Mouse (Mus musculus) lung, adult 2 months (tissue): ENCODE data around the gene Lsm3. TPM values are rescaled to one million over a fixed set of nuclear protein-coding genes. Genes with fewer than 3 reads are reported as not detected.
A peak's percentile ranks its signal among the peaks of the same experiment; 100 is the strongest.

Experiments
- DNase-seq: peaks from one replicate; pipeline ENCODE4 v3.0.0; 2022
- H3K4me1 ChIP-seq: fragments of 200-500 bp; 2 replicates; pipeline ENCODE4 v1.6.1; 2011; ENCODE audit warnings: low read length; ENCODE audit not compliant: control insufficient read depth, insufficient read depth
- H3K4me3 ChIP-seq: fragments of 200-500 bp; replicated peaks from 2 replicates; pipeline ENCODE3; 2011; ENCODE audit warnings: low read depth, mild to moderate bottlenecking, control low read depth, low read length; ENCODE audit errors: extremely low read depth
- CTCF ChIP-seq: fragments of 200-500 bp; IDR thresholded peaks from 2 replicates; pipeline ENCODE4 v1.5.1; 2011; ENCODE audit warnings: mild to moderate bottlenecking, low read length, control low read depth; ENCODE audit not compliant: insufficient read depth
- POLR2A ChIP-seq: fragments of 200-500 bp; IDR thresholded peaks from 2 replicates; pipeline ENCODE4 v1.6.1; 2011; ENCODE audit warnings: low read depth, mild to moderate bottlenecking, control low read depth, low read length, borderline replicate concordance; ENCODE audit errors: extremely low read depth
- WGBS: fragments of 180-500 bp; shearing (Covaris S2); methylation state at CpG from one replicate; pipeline ENCODE4 v1.1.7; 2018; 5-methylcytosine and 5-hydroxymethylcytosine counted together
- polyA plus RNA-seq: library from polyadenylated mRNA; depleted of rRNA; stranded (reverse); fragments of >200 nt; gene quantifications from 2 replicates; pipeline ENCODE4 v1.2.3, GENCODE M21; 2012; rRNA removed

Lsm3 gene
- polyA plus RNA-seq, 1 experiment, result 10.8 TPM

DNA sequence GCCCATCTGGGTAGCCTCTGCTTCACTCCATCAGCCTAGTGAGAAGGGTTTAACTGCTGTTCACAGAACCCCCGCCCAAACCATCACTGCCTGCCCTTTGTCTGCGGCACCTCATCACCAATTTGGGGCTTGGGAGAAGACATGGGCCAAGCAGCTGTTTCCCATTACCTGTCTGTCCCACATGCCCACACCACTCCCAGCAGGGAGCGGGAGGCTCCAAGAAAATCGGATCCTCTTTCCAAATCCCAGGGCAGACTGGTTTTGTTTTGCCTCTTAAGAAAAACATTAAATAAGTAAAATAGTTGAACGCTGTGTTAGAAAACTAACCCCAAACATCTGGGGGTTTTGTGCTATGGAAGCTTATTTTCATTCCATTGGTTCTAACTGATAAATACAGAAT is 33.9 kb downstream of the Lsm3 start:
- WGBS, result 69% methylated on average over 5 of the region's 5 CpGs
- peak; percentile 35 for DNase-seq
- no peak for TF ChIP-seq CTCF
- TF ChIP-seq POLR2A, result no peak
- H3K4me3 ChIP-seq, result no peak overlapping the region
- peaks cover 8% of the 10 kb centered on the region; the same call in 1 of the 2 replicates for H3K4me1 ChIP-seq

DNA sequence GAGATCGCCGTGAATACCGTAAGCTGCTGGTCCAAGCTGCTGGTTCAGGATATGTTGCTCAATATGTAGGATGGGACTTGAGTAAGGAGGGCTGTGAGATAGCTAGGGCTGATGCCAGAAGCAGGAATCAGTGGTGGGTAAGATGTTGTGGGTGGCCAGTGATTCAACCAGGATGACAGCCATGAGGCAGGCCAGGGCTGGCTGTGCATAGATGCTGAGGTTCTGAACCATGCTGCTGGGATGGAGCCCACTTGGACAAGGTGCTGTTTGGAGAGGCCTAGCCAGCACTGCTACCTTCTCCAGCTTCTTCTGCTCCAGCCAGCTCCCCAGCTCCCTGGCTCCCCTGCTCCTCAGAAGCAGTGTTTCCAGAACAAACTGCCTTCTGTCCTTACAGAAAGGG is 35.9 kb downstream of the Lsm3 start:
- Histone ChIP-seq H3K4me1 (no peaks in the 10 kb centered on the region), H3K4me3 (no peak overlapping the region)
- WGBS, result 79% methylated on average over 3 of the region's 3 CpGs
- no peak for DNase-seq
- TF ChIP-seq POLR2A (no peak), CTCF (no peak)

DNA sequence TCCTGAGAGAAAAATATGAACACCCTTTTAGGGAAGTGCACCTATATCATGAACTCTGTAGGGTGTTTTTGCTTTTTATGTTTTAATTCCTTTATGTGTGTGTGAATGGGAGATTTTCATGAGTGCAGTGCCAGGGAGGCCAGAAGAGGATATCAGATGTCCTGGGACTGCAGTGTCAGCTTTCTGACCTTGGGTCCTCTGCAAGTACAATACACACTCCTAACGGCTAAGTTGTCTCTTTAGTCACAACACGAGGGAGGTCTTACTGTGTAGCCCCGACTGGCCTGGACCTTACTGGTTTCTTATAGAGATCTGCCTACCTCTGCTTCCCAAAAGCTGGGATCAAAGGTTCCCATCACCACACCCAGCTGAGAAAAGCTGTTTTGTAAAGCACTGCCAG is 37.0 kb downstream of the Lsm3 start:
- DNase-seq, result no peak
- Histone ChIP-seq H3K4me1 (no peaks in the 10 kb centered on the region), H3K4me3 (no peak overlapping the region)
- WGBS, result 57% methylated on average over 3 of the region's 3 CpGs
- TF ChIP-seq CTCF (no peak), POLR2A (no peak)

DNA sequence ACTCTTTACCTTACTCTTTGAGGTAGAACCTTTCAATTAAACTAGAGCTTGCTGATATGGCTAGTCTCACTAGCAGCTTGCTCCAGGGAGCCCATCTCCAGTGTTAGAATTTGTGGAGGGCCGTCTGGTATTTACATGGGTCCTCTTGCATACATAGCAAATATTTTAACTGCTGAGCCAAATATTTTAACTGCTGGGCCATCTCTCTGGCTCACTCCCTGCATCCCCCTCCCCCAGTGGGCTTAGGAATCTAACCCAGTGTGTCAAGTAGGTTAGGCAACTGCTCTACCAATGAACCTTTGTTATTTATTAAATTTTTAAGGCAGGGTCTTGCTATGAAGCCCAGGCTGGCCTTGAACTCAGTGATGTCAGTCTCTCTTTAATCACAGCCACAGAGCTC is 42.8 kb downstream of the Lsm3 start:
- no peak for DNase-seq
- no peaks in the 10 kb centered on the region for H3K4me1 ChIP-seq
- 33% methylated on average over 1 of the region's 1 CpGs for WGBS
- no peak for TF ChIP-seq POLR2A
- no peak for TF ChIP-seq CTCF
- no peak overlapping the region for H3K4me3 ChIP-seq

DNA sequence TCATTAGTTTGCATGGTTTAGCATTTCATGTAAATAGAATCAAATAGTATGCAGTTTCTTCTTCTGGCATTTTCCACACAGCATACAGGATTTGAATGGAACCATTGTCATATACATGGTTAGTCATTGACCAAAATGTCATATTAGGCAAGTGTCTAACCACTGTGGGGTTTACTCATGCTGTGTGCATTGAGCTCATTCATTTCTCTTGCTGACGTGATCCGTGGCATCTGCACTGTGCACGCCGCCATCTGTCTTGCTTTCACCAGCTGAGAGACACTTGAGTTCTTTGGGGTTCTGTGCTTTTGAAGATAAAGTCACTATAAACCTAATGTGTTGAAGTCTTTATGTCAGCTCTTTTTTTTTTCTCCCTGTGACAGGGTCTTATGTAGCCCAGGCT is 43.6 kb downstream of the Lsm3 start:
- 73% methylated on average over 4 of the region's 4 CpGs for WGBS
- no peaks in the 10 kb centered on the region for H3K4me1 ChIP-seq
- no peak overlapping the region for H3K4me3 ChIP-seq
- no peak for TF ChIP-seq CTCF
- no peak for TF ChIP-seq POLR2A
- DNase-seq, result no peak

DNA sequence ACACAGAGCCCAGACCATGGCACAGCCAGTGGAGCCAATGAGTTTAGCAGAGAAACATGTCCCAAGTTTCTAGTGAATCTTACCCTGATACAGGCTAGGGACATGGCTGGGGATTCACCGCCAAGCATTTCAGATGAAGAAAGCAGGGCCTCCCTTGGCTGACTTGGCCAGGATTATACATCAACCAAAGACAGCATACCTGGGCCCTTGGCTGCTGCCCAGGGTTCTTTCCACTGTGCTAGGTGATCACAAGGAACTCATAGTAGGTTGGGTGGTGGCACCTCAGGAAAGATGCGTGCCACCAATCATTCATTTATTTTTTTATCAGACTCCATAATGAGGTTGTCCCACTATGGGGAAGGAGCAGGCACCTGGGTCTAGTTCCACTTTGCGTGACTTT is 44.5 kb downstream of the Lsm3 start:
- TF ChIP-seq CTCF (no peak), POLR2A (no peak)
- DNase-seq, result no peak
- no peaks in the 10 kb centered on the region for H3K4me1 ChIP-seq
- WGBS, result 97% methylated on average over 3 of the region's 3 CpGs
- no peak overlapping the region for H3K4me3 ChIP-seq

DNA sequence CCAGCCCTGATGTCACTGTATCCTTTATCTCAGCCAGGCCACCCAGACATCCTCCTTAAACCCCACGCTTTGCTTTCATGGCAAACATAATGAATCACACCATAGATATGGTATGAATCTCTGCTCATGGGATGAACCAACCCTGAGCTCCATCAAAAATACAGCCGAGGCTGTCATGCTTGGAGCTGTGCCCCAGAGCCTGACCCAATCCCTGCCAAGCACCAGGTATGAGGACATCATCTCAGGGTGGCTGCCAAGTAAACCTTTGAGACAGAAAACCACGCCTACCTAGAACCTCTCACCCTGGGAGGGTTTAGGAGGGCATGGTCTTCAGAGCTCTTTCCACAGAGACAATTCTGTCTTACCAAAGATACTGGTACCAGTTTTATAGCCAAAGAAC is 47.3 kb downstream of the Lsm3 start:
- TF ChIP-seq POLR2A (no peak), CTCF (no peak)
- WGBS, result 51% methylated on average over 3 of the region's 3 CpGs
- Histone ChIP-seq H3K4me1 (peaks cover 3% of the 10 kb centered on the region; the same call in 1 of the 2 replicates), H3K4me3 (no peak overlapping the region)
- no peak for DNase-seq

DNA sequence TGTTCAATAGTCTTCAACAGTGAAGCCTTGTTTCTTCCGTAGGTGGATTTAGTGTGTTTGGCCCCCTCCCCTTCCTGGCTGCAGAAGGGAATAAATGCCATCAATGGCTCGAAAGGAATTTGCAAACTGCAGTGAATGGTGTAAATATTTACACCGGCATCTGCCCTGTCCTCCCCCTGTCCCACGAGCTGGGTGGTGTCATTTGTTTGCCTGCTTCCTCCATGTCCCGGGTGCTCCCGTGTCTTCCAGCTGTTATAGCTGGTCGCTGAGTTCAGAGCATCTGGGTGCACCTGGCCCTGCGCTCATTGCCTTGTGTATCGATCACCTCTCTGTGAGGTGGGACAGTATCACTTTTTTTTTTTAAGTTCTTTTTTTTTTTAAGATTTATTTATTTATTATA is 50.7 kb downstream of the Lsm3 start:
- TF ChIP-seq CTCF (no peak), POLR2A (no peak)
- H3K4me3 ChIP-seq, result no peak overlapping the region
- WGBS, result 31% methylated on average over 9 of the region's 9 CpGs
- DNase-seq, result no peak
- H3K4me1 ChIP-seq, result peaks cover 3% of the 10 kb centered on the region; the same call in 1 of the 2 replicates

Other genes with a start within 250 kb of the Lsm3 start
- 9.7 and 10.8 TPM in 2 replicates for gene Wnt7a, start 104.6 kb upstream of the Lsm3 start, polyA plus RNA-seq
- 3.5 and 4.4 TPM in 2 replicates for gene Chchd4, start 42.4 kb upstream of the Lsm3 start, polyA plus RNA-seq
- gene Tmem43, start 42.2 kb upstream of the Lsm3 start, polyA plus RNA-seq, result 65.2 and 79.5 TPM in 2 replicates
- gene Xpc, start within 50 bp of the Lsm3 start, polyA plus RNA-seq, result 12.4 and 17.3 TPM in 2 replicates
- gene Slc6a6, start 168.1 kb downstream of the Lsm3 start, polyA plus RNA-seq, result 178 and 228 TPM in 2 replicates